Mouse (Mus musculus): ENCODE measurements around the gene Hexim1.

DNA sequence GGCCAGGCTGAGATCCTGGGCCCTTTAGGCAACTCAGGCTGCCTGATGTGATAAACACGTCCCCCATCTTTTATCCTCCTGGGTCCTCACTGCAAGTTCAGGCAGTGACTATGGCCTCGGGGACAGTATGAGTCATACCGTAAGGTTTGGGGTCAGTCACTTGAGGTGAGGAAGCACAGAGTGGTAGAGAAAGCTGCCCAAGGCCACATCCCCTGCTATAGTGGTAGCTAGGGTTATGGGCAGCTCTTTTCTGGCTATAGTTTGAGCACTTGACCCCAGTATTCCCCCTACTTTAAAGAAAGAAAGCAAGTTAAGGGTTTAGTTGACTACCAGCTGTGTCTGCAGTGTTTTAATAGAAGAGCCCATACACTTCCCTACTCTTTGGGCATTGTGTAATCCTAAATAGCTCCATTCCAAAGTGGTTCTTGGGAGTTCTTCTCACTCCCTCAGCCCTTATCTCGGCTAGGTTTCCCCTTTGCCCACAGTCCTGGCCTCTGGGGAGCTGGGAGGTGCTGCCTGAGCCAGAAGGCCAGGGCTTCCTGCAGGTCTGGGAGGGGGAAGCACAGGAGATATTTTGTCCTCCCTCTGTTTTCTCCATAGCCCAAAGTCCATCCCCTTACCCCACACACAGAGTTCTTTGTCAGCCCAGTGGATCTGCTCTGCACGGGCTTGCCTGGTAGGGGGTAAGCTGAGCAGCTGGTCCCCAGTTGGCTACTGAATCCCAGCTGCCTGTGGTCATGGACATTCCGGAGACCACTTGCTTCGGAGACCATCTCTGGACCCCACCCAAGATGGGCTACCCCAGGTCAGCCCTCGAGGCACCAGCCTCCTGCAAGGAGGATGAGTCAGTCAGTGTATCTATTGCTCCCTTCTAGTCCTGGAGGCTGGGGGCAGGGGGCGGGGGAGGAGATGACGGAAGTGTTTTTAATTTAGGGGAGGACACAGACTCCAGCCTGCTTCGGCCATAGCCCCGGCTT, 28.6 kb downstream of the Hexim1 start:
- no peak for TF ChIP-seq CTCF (conservative IDR thresholded peaks at IDR 0.05; ENCODE audit: insufficient read depth, insufficient read length, low read depth, low read length)
- TF ChIP-seq POLR2A (IDR thresholded peaks at IDR 0.05; ENCODE audit: low read depth, low read length), result no peak
